Mouse (Mus musculus) left cerebral cortex, adult 9 months (tissue): Measurements from ENCODE around the gene Pcid2.
A peak's percentile ranks its signal among the peaks of the same experiment; 100 is the strongest.
"Not testable (repeated sequence)": the region's sequence is repeated elsewhere in the genome, so short reads cannot be mapped to it uniquely, and the experiment has no call there.

ENCODE experiments used
- DNase-seq, 2 experiments: peaks; one replicate each; pipeline ENCODE4 v3.0.0; 2022; ENCODE audit warnings: low spot score in 2 of 2

Pcid2 gene

DNA sequence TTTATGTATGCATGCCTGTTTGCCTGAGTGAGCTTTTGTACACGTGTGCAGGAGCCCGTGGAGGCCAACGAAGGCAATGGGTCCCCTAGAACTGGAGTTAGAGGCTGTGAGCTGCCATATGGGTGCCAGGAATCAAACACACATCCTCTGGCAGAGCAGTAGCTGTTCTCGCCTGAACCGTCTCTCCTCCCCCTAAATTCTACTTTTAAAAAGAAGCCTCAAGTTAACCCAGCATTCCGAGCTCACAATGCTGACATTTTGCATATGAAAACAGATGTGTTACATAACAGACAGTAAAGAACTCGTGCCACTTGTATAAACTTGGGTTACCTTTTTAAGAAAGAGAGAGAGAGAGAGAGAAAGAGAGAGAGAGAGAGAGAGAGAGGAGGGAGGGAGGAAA lies 27.7 kb downstream of the Pcid2 start:
- peak in 1 of 2 experiments; percentile 15 for DNase-seq

- DNase-seq, result not testable (repeated sequence)
Observed at GRCm38 (mm10) chr8:13075579-13075978, 29.7 kb downstream of the Pcid2 start.

- no peak for DNase-seq
Observed at GRCm38 (mm10) chr8:13075044-13075443, 30.2 kb downstream of the Pcid2 start.

DNA sequence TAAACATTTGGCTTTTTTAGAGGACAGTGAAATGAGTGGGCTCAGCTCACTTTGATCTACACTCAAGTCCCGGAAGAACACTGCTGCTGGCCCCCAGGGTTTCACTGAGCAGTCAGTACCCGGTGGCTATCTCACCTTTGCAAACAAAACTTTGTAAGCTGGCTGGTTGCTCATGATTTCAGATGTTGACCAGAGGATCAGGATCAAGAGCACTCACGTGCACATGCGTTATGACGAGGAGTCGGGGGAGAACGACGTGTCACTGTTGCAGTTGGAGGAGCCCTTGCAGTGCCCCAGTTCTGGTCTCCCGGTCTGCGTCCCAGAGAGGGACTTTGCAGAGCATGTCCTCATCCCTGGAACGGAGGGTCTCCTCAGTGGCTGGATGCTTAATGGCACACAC lies 32.0 kb downstream of the Pcid2 start:
- DNase-seq, result no peak

- no peak for DNase-seq
Observed at GRCm38 (mm10) chr8:13063112-13063511, 42.1 kb downstream of the Pcid2 start.

DNA sequence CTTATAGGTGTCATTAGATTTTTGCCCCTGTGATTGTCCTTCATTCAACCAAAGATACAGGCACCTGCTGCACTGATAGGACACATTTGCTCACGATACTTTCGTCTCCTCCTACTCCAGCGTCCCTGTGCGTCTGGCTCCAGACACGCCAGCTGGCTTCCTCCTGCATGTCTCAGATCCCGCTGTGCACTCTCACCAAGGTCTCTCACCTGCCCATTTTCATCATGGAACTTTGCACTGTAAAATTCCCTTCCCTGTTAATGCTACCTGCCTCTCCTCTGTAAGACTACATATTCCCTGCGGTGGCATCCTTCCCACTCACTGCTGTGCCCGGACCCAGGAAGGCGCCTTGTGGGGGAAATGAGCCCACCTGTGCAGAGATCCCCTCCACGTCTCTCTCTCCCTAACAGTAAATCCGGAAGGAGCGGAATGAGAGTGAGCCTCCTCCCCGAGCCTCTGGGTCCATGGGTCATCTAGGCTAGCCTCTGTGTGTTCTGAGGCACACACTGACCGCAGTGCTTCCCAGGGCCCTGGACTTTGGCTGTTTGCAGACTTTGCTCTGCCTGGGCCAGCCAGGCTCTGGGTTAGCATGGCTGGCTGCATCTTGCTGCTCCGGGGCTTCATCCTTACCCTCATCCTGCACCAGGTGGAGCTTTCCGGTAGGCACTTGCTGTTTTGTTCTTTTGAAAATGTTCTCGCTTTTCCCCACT lies 44.7 kb downstream of the Pcid2 start, which contains the start of gene Proz:
Gene Proz, plus strand, starts transcription at position 474 of the 710 bp plus-strand sequence.
- no peak for DNase-seq

DNA sequence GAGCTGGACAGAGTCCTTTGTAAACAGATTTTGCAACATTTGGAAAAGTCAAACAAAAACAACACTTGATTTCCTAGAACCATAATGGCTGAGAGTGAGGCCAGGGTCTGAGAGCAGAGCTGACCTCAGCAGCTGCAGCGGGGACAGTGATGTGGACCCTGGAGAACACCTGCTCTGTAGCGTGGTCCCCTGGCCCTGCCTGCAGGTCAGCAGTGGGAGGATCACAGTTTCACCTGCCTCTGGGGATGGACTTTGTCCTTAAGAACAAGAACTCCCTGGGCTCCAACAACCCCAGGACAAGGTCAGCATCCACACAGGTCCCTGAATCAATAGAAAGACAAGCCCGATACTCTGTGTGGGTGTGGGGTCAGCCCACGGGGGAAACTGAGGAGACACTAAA lies 47.9 kb downstream of the Pcid2 start:
- DNase-seq, result no peak

GRCm38 (mm10) chr8:13050550-13050949 lies 54.7 kb downstream of the Pcid2 start:
- no peak for DNase-seq

- DNase-seq, result no peak
Observed at GRCm38 (mm10) chr8:13047652-13048051, 57.6 kb downstream of the Pcid2 start.

DNA sequence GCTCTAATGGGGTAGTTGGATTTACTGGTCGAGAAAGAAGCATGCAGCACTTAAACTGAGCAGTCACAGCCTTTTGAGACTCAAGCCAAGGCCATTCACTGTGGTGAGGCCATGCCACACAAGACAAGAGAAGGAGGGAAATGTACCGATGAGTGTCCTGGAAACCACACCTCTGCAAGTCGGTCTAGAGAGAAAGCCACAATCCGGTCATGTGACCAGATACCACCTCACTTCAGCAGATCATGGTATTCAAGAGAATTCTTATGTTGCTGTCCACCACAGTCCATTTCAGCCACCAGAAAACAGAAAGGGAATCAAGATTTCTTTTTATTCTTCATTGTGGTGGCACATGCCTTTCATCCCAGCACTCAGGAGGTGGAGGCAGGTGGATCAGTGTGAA lies 63.8 kb downstream of the Pcid2 start:
- no peak for DNase-seq

- DNase-seq, result no peak
Observed at GRCm38 (mm10) chr8:13039054-13039453, 66.2 kb downstream of the Pcid2 start.

DNA sequence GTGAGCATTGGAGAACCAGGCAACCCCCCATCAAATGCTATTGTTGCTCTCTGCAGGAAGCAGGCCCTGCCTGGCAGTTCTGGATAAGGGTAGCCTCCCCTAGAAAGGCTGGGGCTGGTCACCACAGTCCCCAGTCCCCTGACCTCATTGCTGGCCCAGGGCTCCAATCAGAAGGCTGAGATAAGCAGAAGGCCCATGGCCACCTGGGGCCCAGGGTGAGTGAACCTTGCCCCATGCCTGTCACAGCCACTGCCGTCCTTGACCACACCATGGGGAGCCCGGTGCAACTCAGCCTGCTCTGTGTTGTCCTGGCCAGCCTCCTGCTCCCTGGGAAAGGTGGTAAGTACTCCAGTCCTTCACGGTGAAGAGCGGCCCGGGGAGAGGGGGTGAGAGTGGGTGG lies 67.7 kb downstream of the Pcid2 start:
- no peak for DNase-seq

- no peak for DNase-seq
Observed at GRCm38 (mm10) chr8:13037015-13037414, 68.2 kb downstream of the Pcid2 start, which contains the start of gene F10. Gene F10, plus strand, starts transcription at chr8:13037308.

GRCm38 (mm10) chr8:13036346-13036812 lies 68.9 kb downstream of the Pcid2 start:
- peak; percentile 44 to 55 for DNase-seq

GRCm38 (mm10) chr8:13028482-13028881 lies 76.8 kb downstream of the Pcid2 start:
- DNase-seq, result peak; percentile 47 to 83

GRCm38 (mm10) chr8:13027615-13028014 lies 77.6 kb downstream of the Pcid2 start:
- DNase-seq, result no peak
